Mouse (Mus musculus): ENCODE data around the gene Vasp. TPM values are rescaled to one million over a fixed set of nuclear protein-coding genes. Genes with fewer than 3 reads are reported as not detected.
A peak's percentile ranks its signal among the peaks of the same experiment; 100 is the strongest.

Vasp gene
- total RNA-seq, 1 experiment = 92.5 TPM

DNA sequence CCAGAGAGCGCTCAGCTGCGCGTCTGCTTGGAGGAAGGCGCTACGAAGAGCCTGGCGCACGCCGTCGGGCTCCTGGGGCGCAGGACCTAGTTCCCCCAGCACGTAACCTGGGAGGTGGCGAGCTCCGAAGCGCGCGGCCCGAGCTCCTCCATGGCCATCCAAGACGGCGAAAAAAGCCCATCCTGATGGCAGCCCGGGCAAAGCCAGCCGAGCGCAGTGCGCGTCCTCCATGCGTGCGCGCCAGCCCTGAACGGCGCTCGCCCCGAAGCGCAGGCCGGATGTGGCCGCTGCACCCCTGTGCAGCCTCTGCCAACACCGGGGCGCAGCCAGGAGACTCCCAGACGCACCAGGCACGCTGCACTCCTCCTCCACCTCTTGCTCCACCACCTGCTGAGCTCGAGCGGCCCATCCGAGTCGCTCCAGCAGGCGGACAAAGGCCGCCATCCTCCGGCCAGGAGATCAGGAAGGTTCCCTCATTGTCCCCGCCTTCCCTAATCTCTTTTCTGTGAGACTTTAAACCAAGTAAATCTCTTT is 8.0 kb upstream of the Vasp start, which contains the start of gene Ppm1n:
TSS of gene Ppm1n (minus strand) at position 484 of the 534 bp plus-strand sequence.
- H3K27ac ChIP-seq (ENCODE audit: insufficient read depth, low read depth, low read length, poor library complexity, severe bottlenecking) = peak within 1 kb of the TSS; percentile 20; the same call in 1 of the 2 replicates
- H3K9me3 ChIP-seq (ENCODE audit: control insufficient read depth, insufficient read depth, low read depth, low read length) = no peaks in the 10 kb centered on the region
- in situ Hi-C loops (cut with MboI; ENCODE audit: low sequenced_read_pairs in 2 of 2, unreplicated experiment in 2 of 2) = loop anchor here in 1 of 2 experiments (5.0 kb wide), 1 partner anchor 97 kb away; no protein-coding TSS in a partner anchor
- H3K9ac ChIP-seq (ENCODE audit: insufficient read depth, low read depth, low read length, poor library complexity, severe bottlenecking) = peak within 1 kb of the TSS; percentile 76
- H3K36me3 ChIP-seq (ENCODE audit: control insufficient read depth, insufficient read depth, low read length, poor library complexity, severe bottlenecking) = no peaks in the 10 kb centered on the region
- TF ChIP-seq ZC3H11A (IDR thresholded peaks at IDR 0.05; ENCODE audit: borderline replicate concordance, low read depth, low read length) (no peak), MAFK (IDR thresholded peaks at IDR 0.05; ENCODE audit: insufficient read depth, low read depth, low read length) (no peak), HCFC1 (IDR thresholded peaks at IDR 0.05; ENCODE audit: borderline replicate concordance, insufficient read depth, low read length) (peak; percentile 31; the same call in 1 of the 2 replicates), ZNF384 (IDR thresholded peaks at IDR 0.05; ENCODE audit: low read depth, low read length) (no peak)
- DNase-seq (ENCODE audit: low read depth, low spot score) = no peak
- H3K4me3 ChIP-seq (ENCODE audit: insufficient read depth in 1 of 2, low read depth in 1 of 2, low read length in 2 of 2, poor library complexity in 1 of 2, severe bottlenecking in 1 of 2) = peak within 1 kb of the TSS; percentile 75 to 81
- H3K4me1 ChIP-seq (ENCODE audit: control insufficient read depth in 2 of 2, insufficient read depth in 2 of 2, low read length in 2 of 2, poor library complexity in 1 of 2) = peaks cover 0 to 6% of the 10 kb centered on the region in 2 experiments; a peak in 1 of 4 replicates

- in situ Hi-C loops (cut with MboI; ENCODE audit: low sequenced_read_pairs in 2 of 2, unreplicated experiment in 2 of 2) = no loop called here
- H3K4me3 ChIP-seq (ENCODE audit: insufficient read depth in 1 of 2, low read depth in 1 of 2, low read length in 2 of 2, poor library complexity in 1 of 2, severe bottlenecking in 1 of 2) = peak overlapping the region; percentile 75 to 81
- TF ChIP-seq ZC3H11A (IDR thresholded peaks at IDR 0.05; ENCODE audit: borderline replicate concordance, low read depth, low read length) (no peak), MAFK (IDR thresholded peaks at IDR 0.05; ENCODE audit: insufficient read depth, low read depth, low read length) (no peak), HCFC1 (IDR thresholded peaks at IDR 0.05; ENCODE audit: borderline replicate concordance, insufficient read depth, low read length) (no peak), ZNF384 (IDR thresholded peaks at IDR 0.05; ENCODE audit: low read depth, low read length) (no peak), CHD2 (IDR thresholded peaks at IDR 0.05; ENCODE audit: low read depth, low read length) (no peak)
- no peak for DNase-seq (ENCODE audit: low read depth, low spot score)
- H3K27ac ChIP-seq (ENCODE audit: insufficient read depth, low read depth, low read length, poor library complexity, severe bottlenecking) = no peak overlapping the region
- peak overlapping the region; percentile 76 for H3K9ac ChIP-seq (ENCODE audit: insufficient read depth, low read depth, low read length, poor library complexity, severe bottlenecking)
- H3K9me3 ChIP-seq (ENCODE audit: control insufficient read depth, insufficient read depth, low read depth, low read length) = no peaks in the 10 kb centered on the region
- no peaks in the 10 kb centered on the region for H3K36me3 ChIP-seq (ENCODE audit: control insufficient read depth, insufficient read depth, low read length, poor library complexity, severe bottlenecking)
- peaks cover 0 to 6% of the 10 kb centered on the region in 2 experiments; a peak in 1 of 4 replicates for H3K4me1 ChIP-seq (ENCODE audit: control insufficient read depth in 2 of 2, insufficient read depth in 2 of 2, low read length in 2 of 2, poor library complexity in 1 of 2)
These were observed 7.4 kb upstream of the Vasp start for GRCm38 (mm10) chr7:19279052-19279451.

DNA sequence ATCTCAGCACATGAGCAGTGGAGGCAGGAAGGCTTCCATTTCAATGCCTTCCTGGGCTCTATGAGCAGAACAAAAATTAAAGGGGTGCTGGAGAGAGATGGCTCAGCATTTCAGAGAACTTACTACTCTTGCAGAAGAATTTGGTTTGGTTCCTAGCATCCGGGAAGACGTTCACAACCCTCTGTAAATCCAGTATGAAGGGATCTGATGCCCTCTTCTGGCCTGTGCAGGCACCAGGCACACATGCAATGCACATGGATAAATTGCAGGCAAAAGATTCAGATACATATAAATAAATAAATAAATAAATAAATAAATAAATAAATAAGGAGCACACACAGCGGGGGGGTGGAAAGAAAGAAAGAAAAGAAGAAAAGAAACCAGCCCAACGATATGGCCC is 4.6 kb upstream of the Vasp start:
- H3K4me3 ChIP-seq (ENCODE audit: insufficient read depth in 1 of 2, low read depth in 1 of 2, low read length in 2 of 2, poor library complexity in 1 of 2, severe bottlenecking in 1 of 2) = no peak overlapping the region
- H3K9me3 ChIP-seq (ENCODE audit: control insufficient read depth, insufficient read depth, low read depth, low read length) = no peaks in the 10 kb centered on the region

GRCm38 (mm10) chr7:19272173-19272764 is 652 bp upstream of the Vasp start:
- in situ Hi-C loops (cut with MboI; ENCODE audit: low sequenced_read_pairs in 2 of 2, unreplicated experiment in 2 of 2) = no loop called here
- H3K9ac ChIP-seq (ENCODE audit: insufficient read depth, low read depth, low read length, poor library complexity, severe bottlenecking) = peak overlapping the region; percentile 98
- peak overlapping the region; percentile 100 for H3K27ac ChIP-seq (ENCODE audit: insufficient read depth, low read depth, low read length, poor library complexity, severe bottlenecking)
- TF ChIP-seq ZNF384 (IDR thresholded peaks at IDR 0.05; ENCODE audit: low read depth, low read length) = no peak
- 0 out of 2 replicates have a peak, but pooled peaks have one; percentile 28 for TF ChIP-seq HCFC1 (IDR thresholded peaks at IDR 0.05; ENCODE audit: borderline replicate concordance, insufficient read depth, low read length)
- no peak; the same call in 1 of the 2 replicates for TF ChIP-seq MAFK (IDR thresholded peaks at IDR 0.05; ENCODE audit: insufficient read depth, low read depth, low read length)
- TF ChIP-seq CHD2 (IDR thresholded peaks at IDR 0.05; ENCODE audit: low read depth, low read length) = no peak
- TF ChIP-seq ZC3H11A (IDR thresholded peaks at IDR 0.05; ENCODE audit: borderline replicate concordance, low read depth, low read length) = no peak
- no peaks in the 10 kb centered on the region for H3K9me3 ChIP-seq (ENCODE audit: control insufficient read depth, insufficient read depth, low read depth, low read length)
- peaks cover 7 to 9% of the 10 kb centered on the region in 2 experiments; a peak in 2 of 4 replicates for H3K4me1 ChIP-seq (ENCODE audit: control insufficient read depth in 2 of 2, insufficient read depth in 2 of 2, low read length in 2 of 2, poor library complexity in 1 of 2)
- H3K36me3 ChIP-seq (ENCODE audit: control insufficient read depth, insufficient read depth, low read length, poor library complexity, severe bottlenecking) = peaks cover 10% of the 10 kb centered on the region; the same call in 1 of the 2 replicates
- peak overlapping the region; percentile 86 to 98 for H3K4me3 ChIP-seq (ENCODE audit: insufficient read depth in 1 of 2, low read depth in 1 of 2, low read length in 2 of 2, poor library complexity in 1 of 2, severe bottlenecking in 1 of 2)
- DNase-seq (ENCODE audit: low read depth, low spot score) = peak; percentile 86

More for the DNA sequence above, 4.6 kb upstream of the Vasp start:
- Histone ChIP-seq H3K4me1 (ENCODE audit: control insufficient read depth in 2 of 2, insufficient read depth in 2 of 2, low read length in 2 of 2, poor library complexity in 1 of 2) (peaks cover 0 to 5% of the 10 kb centered on the region in 2 experiments; a peak in 1 of 4 replicates), H3K27ac (ENCODE audit: insufficient read depth, low read depth, low read length, poor library complexity, severe bottlenecking) (no peak overlapping the region), H3K9ac (ENCODE audit: insufficient read depth, low read depth, low read length, poor library complexity, severe bottlenecking) (no peak overlapping the region), H3K36me3 (ENCODE audit: control insufficient read depth, insufficient read depth, low read length, poor library complexity, severe bottlenecking) (no peaks in the 10 kb centered on the region)
- no peak for DNase-seq (ENCODE audit: low read depth, low spot score)
- TF ChIP-seq CHD2 (IDR thresholded peaks at IDR 0.05; ENCODE audit: low read depth, low read length) (no peak), ZNF384 (IDR thresholded peaks at IDR 0.05; ENCODE audit: low read depth, low read length) (no peak), MAFK (IDR thresholded peaks at IDR 0.05; ENCODE audit: insufficient read depth, low read depth, low read length) (no peak), HCFC1 (IDR thresholded peaks at IDR 0.05; ENCODE audit: borderline replicate concordance, insufficient read depth, low read length) (no peak), ZC3H11A (IDR thresholded peaks at IDR 0.05; ENCODE audit: borderline replicate concordance, low read depth, low read length) (no peak)
- in situ Hi-C loops (cut with MboI; ENCODE audit: low sequenced_read_pairs in 2 of 2, unreplicated experiment in 2 of 2) = no loop called here

All from ES-E14 (cell line).